Mouse (Mus musculus): ENCODE results near the gene Ly6g6f.

Gene Ly6g6f

DNA sequence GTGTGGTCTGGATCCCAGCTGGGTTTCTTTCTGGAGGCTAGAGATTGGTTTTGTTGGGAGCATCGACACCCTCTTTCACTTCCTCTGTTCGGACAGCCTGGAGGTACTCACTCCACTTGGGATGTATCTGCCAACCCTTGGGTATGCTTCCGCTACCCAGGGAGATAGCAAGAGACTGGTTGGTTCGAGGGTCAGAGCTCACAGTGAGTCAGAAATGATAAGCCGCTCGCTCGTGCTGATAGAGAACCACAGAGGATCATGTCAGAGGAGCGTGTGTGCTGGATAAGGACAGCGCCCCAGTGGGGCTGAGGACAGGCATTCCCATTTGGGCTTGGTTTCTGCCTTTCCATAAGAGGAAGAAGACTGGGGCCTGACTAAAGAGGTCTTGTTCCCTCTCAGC lies 5.6 kb downstream of the Ly6g6f start:
- no peak for DNase-seq (ENCODE audit: low read depth, low spot score)

DNA sequence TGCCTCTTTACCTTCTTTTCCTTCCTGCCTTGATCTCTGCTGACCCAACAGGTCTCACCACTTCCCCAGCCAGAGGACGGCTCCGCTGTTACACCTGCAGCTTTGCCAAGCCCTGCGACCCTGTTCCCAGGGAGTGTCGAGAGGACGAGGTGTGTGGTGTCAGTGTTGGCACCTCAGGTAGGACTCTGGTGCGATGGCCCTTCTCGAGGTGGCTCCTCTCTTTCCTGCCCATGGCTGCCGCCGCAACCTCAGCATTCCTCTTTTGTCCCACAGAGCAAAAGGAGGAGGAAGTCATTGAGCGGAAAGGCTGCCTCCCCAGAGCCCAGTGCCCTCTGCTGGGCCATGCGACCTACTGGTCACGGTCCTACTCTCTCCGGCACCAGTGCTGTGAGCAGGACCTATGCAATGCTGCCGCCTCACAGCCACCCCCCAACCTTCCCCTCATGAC lies 7.6 kb downstream of the Ly6g6f start, which contains the start of gene Ly6g6d:
TSS of gene Ly6g6d (minus strand) at position 280 of the 448 bp plus-strand sequence.
- peak; percentile 20 for DNase-seq (ENCODE audit: low read depth, low spot score)

DNA sequence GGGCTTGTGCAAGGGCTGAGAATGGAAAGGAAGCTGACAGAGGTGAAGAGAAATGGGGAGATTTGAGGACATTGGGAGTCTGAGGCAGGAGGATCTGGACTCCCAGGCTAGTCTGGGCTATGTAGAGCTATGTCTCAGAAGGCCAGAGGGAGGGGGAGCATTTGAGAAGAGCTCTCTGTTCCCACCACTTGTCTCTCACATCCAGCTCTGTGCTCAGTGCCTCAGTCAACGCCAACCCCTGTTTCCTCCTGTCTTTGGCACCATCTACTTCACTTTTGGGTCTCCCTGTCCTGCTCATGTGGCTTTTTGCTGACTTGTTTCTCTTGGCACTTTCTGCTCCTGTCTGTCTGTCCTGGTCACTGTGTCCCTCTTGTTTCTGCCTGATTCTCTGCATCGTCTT lies 8.1 kb downstream of the Ly6g6f start:
- no peak for DNase-seq (ENCODE audit: low read depth, low spot score)

DNA sequence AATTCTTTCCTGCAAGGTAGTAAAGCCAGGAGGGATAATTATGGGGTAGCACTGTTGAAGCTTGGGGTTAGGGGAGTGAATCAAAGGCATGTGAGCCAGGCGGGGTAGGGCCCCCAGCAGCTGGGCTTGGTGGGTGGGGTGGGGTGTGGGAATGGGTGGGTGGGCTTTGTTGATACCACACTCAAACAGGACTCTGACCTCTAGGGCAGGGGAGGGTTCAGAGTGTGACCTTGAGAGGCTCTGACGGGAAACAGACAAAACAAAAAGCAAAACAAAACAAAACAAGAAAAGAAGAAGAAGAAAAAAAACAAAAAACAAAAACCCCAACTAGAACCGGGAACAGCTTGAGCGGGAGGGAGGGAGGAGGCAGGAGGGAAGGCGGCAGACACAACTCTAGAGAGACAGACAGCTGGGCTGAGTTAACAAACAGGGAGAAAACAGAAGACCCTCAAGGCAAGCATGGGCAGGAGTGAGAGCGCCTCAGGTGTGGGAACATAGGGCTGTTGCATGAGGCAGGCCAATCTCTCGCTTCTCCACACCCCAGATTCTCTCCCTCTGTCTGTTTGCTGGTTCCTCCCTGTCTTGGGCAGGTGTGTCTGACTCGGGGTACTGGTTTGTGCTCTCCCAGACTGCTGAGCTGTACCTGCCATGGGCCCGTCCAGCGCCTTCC lies 8.8 kb downstream of the Ly6g6f start, which contains the start of gene Ly6g6e:
TSS of gene Ly6g6e (plus strand) at position 396 of the 670 bp plus-strand sequence.
- DNase-seq (ENCODE audit: low read depth, low spot score): no peak

DNA sequence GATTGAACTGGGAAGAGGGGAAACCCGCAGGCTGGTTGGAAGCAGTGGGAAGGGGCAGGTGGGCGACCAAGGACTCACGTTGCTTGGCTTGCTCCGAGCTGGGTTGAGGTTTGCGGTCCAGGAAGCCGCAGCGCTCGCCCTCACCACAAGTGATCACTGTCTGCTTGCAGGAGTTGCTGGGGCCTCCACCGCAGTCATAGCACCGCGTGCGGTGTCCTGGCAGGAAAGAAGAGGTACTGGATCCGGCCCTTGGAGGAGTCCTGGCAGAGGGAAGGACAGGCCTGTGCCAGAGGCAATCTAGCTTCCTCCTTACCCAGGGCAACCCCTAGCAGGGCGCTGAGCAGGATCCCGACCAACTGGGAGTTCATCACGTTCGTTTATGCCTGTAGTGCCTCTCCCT lies 11.3 kb downstream of the Ly6g6f start:
- no peak for DNase-seq (ENCODE audit: low read depth, low spot score)

DNA sequence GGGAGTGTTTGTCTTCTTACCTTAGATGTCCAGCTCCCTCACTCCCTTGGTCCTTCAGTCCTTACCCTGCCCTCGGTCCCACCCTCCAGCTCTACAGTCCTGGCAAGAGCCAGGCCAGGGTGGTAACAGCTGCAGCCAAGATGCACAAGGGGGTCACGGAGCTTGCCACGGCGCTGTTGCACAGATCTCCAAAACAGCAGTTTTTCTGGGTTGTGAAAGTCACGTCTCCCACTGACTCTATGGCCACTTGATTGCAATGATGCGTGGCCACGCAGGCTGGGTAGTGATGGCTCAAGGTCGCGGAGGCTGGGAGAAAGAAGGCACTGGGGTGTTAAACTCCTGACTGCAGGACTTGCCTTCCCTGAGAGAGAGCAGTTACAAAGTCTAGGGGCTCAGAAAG lies 14.0 kb downstream of the Ly6g6f start:
- no peak for DNase-seq (ENCODE audit: low read depth, low spot score)

DNA sequence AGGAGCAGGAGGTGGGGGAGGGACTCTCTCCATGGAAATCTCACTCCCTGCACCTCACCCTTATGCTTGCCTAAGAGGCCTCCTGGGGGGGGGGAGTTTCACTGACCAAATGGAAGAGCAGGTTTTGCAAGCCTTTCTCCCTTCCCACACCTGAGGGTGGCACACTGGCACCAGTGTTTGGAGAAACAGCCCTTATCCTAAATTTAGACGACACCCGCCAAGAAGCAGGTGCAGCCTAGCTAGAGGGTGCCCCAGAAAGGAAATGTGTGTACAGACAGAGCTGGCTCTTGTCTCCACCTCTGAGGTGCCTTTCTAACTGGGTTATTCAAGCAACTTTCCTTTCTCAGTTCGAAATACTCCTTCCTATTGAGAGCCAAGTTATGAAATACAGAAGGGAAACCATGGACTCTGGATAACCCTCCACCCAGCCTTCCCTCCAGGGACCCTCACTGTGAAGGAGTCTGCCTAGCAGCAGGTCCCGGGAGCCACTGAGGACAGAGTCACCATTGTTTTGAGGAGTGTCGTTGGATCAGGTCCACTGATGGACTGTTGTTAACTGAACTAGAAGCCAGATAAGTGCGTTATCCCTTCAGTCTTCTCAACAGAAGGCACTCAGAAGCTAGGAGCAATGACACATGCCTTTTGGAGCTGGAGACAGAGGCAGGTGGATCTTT lies 14.7 kb downstream of the Ly6g6f start:
- no peak for DNase-seq (ENCODE audit: low read depth, low spot score)

DNA sequence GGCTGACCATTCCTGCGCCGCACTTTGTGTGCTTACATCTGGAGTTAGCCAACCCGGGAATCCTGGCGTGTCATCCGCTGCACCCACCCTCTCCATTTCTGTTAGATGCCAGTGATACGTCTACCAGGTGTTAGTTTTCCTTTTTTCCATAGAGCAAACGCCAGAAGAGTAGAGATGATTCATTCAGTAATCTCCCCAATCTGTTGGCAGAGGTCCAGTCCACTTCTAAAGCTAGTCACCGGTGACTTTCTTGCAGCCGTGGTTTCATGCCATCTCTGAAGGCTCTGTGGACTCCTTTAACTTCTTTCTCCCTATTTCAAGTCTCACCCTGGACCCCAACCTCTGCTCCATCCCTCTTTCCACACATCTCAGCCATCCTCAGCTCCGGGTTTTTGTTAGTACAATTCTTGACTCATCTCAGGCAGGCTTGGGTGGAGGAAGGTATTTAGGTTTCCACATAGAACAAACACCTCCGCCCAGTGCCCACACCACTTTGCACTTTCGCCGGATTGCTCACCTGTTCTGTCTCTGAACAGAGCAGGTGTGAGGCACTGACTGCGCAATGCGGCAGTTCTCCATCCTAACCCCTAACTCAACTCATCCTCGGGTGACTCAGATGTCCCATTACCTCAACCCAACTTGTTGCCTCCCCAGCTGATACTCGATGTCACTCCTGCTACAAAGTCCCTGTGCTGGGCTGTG lies 17.0 kb downstream of the Ly6g6f start:
- DNase-seq (ENCODE audit: low read depth, low spot score): no peak

DNA sequence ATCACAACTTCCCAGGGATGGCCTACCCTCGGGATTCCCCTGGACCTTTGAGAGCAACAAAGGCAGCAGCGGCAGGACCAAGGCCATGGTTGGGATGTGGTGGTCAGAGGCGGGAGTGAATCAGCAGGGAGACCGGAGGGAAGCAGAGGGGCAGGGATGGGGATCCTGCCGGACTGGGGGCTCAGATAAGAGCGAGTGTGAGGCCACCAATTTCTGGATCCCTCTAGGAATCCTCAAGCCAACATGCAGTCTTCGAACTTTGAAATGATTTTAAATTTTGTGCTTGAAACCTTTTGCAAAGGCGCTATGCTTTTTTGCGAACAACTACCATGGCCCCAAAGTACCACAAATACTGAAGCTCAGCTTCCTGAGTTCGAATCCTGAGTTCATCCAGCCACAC lies 19.3 kb downstream of the Ly6g6f start, which contains the start of gene Mpig6b:
TSS of gene Mpig6b (minus strand) at position 101 of the 400 bp plus-strand sequence.
- DNase-seq (ENCODE audit: low read depth, low spot score): no peak

DNA sequence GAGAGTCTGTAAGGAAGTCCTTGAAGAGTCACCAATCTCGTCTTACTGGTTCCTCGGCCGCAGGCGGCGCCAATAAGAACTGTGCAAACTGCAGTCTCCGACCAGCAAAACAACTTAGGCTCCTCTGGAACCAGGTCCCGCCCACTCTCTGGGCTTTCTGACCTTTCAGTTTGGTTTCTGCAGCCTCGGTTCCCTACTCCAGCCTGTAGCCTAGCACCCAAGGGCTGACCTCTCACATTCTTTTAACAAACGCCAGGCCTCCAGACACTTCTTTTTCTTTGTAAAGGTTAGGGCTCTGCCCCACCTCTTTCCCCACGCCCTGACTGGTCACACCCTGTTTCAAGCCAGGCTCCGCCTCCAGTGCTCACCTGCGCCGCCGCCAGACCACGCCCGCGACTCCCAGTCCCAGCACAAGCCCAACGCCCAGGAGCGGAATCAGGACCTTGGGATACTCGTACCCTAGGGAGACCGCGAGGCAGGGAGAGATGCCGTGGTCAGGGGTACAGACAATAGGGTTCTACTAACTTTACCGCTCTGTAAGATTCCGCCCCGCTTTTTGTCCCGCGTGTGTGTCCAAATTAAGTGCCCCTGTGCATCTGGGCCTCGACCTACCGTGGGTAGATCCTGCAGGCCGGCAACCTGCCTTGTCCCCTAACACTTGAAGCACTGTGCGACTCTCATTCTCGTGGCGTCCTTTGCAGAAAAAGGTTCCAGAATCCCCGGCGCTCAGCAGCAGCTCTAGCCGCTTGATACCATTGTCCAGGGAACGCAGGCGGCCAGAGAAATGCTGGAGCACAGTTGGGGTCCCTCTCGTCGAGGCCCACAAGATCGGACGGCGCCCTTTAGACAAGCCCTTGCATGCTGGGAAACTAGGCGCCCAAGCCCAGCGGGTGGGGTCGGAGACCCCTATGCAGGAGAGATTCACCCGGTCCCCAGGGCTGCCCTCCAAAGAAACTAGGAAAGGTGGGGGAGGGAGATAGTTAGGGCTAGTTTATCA lies 20.2 kb downstream of the Ly6g6f start, which contains the start of gene Ly6g6c:
TSS of gene Ly6g6c (plus strand) at position 438 of the 997 bp plus-strand sequence.
- no peak for DNase-seq (ENCODE audit: low read depth, low spot score)

DNA sequence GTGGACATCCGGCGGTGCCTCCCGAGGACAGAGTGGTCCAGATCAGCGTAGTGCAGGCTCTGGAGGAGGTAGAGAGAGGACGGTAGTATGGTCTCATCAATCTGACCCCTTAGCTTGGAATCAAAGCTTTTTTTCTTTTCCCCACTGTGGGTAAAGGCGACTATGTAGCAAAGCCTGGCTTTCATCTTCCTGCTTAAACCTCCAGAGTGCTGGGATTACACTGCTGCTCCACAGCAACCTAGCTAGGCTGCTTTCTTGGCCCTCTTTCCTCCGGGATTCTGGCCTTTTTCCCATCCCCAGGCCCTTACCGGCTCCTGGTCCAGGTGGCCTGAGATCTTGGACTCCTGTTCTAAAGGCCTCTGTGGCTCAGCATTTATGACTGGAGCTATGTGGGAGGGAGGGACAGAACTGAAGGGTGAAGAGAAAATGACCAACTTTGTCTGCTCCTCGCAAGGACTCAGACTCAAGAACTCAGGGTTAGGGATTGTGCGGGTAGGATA lies 21.0 kb downstream of the Ly6g6f start:
- no peak for DNase-seq (ENCODE audit: low read depth, low spot score)

DNA sequence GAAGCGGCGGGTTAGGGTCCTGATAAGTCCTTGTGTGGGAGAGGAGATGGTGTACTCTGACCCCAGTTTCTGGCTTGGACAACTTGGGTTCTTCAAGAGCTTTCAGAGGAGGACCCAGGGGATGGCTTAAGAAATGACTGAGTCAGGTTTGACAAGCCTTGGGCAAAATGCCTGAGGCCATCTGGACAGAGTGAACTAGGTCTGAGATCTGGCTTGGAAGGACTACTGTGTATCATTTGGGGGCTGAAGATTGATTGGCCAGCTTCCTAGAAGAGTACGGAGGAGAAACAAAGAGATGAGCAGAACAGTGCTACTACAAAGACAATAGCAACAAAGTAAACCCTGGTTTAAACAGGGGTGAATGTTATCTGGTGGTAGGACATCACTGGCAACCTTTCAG lies 21.9 kb downstream of the Ly6g6f start:
- DNase-seq (ENCODE audit: low read depth, low spot score): no peak

DNA sequence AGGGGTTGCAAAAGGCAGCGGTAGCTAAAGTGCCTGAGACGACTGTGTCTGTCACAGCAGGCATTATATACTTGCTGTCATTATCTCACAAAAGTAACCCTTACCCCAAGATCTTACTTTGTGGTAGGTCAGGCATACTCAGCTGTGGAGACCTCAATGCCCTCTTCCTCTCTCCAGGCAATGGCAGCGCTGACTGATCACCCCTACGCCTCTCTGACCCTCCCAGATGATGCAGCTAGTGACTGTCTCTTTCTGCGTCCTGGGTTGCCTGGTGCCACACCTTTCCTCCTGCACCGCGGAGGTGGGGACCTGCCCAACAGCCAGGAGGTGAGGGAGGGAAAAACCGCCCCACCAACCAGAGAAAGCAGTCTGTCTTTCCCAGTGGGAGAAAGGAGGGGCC lies 24.1 kb downstream of the Ly6g6f start:
- DNase-seq (ENCODE audit: low read depth, low spot score): no peak

DNA sequence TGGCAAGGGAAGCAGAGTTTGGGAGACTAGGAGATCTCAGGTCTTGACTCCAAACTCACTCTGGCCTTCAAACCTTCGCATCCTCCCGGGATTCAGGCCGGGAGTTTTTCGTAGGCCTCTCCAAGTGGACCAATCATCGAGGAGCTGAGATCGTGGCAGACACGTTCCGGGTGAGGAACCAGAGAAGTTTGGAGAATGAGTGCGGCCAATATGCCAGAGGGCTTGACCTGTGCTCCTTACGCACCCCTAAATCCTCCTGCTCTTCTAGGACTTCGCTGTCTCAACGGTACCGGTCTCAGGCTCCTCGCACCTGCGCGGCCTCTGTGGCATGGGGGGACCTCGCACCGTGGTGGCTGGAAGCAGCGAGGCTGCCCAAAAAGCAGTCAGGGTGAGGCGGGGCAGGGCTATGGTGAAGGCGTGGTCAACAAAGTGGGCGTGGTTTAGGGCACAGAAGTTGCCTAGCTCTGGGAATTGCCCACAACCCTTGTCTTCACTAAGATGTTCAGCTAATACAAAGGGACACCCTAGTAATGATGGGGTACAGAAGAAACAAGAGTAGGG lies 24.6 kb downstream of the Ly6g6f start:
- no peak for DNase-seq (ENCODE audit: low read depth, low spot score)

DNA sequence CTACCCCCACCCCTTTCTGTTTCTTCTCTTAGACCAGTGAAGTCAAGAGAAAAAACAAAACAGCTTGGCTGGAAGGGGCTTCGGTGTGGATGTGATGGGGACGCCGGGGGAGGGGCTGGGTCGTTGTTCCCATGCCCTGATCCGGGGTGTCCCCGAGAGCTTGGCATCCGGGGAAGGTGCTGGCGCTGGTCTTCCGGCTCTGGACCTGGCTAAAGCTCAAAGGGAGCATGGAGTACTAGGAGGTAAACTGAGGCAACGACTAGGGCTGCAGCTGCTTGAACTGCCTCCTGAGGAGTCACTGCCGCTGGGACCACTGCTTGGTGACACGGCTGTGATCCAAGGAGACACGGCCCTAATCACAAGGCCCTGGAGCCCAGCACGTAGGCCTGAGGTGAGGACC lies 25.3 kb downstream of the Ly6g6f start:
- no peak for DNase-seq (ENCODE audit: low read depth, low spot score)

DNA sequence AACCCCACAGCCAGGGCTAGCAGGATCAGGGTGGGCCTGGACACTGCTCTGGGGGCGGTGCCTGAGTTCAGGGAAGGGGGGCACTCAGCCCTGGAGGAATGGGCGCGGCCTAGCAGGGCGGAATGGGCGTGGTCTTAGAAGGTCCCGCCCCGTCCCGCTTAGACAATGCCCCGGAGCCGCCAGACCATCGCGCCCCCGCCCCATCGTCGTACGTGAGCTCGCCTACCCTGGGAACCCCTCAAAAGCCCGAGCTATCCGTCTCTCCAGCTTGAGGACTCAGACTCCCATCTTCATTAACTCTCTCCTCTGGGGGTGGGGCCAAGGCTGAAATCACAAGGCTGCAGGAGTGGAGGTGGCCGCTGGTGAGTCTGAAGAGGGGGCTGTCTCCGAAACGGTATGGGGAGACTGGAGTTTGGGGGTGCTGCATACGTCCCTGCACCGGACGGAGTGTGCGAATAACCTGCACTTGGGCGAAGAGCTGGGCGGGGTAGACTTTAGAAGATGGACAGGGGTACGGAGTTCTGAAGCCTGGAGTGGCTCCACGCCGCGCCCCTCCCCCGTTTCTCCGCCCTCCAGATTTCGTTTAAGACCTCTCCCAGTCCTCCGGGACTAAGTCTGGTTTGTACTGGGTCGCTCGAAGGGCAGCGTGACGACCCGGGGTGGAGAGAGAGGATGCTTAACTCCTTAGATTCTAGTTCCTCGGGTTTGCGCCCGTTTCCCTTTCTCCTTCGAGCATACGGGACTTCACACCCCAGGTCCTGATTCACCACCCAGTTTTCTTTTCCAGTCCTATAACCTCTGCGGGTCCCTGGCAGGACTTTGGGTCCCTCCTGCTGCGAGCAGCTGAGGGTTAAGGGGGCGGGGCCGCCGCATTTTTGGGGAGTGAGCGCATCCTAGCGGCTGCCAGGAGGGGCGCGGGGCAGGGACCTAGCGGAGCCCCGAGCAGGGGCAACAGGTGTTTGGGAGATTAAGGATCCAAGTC lies 26.2 kb downstream of the Ly6g6f start, which contains the start of gene Ddah2:
TSS of gene Ddah2 (plus strand) at position 125 of the 982 bp plus-strand sequence.
- peak; percentile 74 for DNase-seq (ENCODE audit: low read depth, low spot score)

DNA sequence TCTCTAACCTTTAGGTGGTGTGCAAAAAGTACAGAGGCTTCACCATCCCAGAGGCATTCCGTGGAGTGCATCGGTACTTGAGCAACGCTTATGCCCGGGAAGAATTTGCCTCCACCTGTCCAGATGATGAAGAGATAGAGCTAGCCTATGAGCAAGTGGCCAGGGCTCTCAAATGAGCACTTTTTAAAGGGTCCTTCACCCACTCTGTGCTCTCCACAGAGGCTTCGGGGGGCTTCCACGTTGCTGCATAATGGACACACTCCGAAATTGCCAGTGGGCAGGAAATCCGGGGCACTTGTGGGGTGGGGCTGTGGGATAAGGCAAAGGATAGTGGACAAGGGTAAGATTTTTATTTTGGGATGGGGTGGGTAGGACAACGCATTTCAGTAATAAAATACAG lies 27.1 kb downstream of the Ly6g6f start:
- no peak for DNase-seq (ENCODE audit: low read depth, low spot score)

DNA sequence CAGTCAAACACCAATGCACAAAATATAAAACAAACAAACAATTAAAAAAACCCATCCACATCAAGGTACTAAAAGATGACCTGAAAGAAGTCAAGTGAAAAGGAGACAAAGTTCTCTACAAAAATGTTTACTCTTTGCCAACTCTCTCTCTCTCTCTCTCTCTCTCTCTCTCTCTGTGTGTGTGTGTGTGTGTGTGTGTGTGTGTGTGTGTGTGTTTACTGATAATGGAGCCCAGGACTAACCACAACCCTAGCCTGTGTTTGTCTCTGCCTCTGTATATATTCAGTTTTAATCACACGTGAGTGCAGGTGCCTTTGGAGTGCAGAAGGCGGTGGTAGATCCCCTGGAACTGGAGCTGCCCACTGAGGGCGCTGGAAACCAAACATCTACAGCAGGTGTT lies 28.3 kb downstream of the Ly6g6f start:
- no peak for DNase-seq (ENCODE audit: low read depth, low spot score)

All from retina, postnatal 7 days (tissue).